Mouse (Mus musculus) testis, postnatal 10 days (tissue): ENCODE results near the gene Homez.
A peak's percentile ranks its signal among the peaks of the same experiment; 100 is the strongest.

Source experiments
- DNase-seq: peaks from one replicate; pipeline ENCODE4 v3.0.0; 2021; ENCODE audit warnings: low spot score

Gene Homez

GRCm38 (mm10) chr14:54870861-54871260 is at the start of gene Homez:
Gene Homez, minus strand, starts transcription at chr14:54870961.
- DNase-seq = no peak

DNA sequence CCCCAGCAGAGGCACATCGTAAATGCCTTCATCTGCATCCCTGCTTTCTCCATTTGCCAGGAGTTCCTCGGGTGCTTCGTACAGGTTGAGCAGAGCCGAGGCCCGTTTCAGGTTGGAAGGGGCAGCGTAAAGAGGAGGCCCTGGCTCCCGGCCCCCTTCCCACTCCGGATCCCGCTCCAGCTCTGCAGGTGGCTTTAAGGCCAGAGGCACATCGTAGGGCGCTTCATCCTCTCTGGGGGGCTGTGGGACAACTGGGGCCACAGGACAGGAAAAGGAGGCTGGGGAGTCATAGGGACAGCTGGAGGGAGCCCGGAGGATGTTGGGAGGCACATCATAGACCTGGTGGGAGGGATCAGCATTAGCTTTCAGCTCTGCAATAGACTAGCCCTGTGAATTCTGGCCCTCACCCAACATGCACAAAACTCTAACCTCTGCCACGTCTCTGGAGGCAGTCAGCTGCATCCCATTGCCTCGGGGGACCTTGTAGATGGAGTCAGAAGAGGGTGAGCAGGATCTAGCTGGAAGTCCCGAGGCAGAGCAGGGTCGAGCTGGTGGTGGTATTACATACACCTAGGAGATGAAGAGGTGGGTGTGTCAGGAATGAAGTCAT is 49.4 kb upstream of the Homez start:
- no peak for DNase-seq

DNA sequence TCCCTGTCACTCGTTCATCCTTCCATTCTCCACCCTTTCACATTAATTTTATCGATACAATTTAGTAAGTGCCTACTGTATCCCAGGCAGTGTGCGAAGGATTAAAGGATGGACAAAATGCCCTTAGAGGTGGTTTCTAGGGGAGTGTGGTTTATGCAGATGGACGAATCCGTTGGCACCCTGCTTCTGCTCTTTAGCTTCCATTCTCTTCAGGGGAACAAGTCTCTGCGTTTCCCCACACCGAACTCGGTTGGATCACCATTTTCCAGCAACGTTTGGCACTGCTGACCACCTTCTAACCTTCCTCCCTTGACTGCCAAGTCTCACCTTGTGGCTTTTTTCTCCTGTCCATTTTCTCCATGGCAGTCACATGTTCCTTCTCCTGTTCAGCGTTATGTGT is 42.6 kb upstream of the Homez start:
- no peak for DNase-seq

- peak; percentile 81 for DNase-seq
Measured at GRCm38 (mm10) chr14:54912886-54913285, 42.1 kb upstream of the Homez start, which contains the start of gene Slc22a17. Gene Slc22a17, minus strand, starts transcription at chr14:54913132.

GRCm38 (mm10) chr14:54912109-54912850 is 41.5 kb upstream of the Homez start:
- peak; percentile 68 for DNase-seq

DNA sequence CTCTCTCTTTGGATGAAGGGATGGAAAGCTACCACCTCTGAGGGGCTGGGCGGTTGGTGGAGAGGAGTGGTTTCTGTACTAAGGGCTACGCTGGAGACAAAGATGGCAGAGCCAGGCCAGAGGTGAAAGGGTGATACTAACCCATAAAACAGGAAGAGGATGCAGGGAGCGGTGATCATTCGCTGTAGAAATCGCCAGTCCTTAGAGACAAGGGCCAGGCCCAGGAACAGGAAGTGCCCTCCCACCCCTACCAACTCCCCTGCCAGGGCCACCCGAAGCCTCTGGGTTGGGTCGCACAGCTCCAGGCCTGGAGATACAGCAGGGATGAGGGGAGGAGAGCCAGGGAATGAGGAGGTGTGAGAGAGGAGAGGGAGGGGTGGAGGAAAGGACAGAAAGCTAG is 37.9 kb upstream of the Homez start:
- DNase-seq = no peak

DNA sequence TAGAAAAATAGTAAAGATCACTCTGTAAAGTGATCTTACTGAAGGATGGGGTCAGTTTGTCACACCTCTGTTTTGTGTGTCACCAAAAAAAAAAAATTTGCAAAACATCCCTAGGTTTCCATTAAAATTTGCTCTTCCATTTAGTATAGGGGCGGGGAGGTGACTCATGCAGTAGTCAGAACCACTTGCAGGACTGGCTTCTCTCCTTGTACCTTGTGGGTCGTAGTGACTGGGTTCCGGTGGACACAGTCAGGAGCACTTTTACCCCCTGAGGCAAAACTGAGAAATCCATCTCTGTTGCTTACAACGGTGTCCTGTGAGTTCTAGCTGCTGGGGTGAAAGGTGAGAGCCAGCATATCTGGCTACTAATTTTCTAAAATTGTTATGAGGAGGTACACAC is 32.9 kb upstream of the Homez start:
- DNase-seq = no peak

GRCm38 (mm10) chr14:54900383-54900782 is 29.6 kb upstream of the Homez start:
- peak; percentile 70 for DNase-seq

GRCm38 (mm10) chr14:54897445-54897844 is 26.7 kb upstream of the Homez start:
- peak; percentile 71 for DNase-seq

DNA sequence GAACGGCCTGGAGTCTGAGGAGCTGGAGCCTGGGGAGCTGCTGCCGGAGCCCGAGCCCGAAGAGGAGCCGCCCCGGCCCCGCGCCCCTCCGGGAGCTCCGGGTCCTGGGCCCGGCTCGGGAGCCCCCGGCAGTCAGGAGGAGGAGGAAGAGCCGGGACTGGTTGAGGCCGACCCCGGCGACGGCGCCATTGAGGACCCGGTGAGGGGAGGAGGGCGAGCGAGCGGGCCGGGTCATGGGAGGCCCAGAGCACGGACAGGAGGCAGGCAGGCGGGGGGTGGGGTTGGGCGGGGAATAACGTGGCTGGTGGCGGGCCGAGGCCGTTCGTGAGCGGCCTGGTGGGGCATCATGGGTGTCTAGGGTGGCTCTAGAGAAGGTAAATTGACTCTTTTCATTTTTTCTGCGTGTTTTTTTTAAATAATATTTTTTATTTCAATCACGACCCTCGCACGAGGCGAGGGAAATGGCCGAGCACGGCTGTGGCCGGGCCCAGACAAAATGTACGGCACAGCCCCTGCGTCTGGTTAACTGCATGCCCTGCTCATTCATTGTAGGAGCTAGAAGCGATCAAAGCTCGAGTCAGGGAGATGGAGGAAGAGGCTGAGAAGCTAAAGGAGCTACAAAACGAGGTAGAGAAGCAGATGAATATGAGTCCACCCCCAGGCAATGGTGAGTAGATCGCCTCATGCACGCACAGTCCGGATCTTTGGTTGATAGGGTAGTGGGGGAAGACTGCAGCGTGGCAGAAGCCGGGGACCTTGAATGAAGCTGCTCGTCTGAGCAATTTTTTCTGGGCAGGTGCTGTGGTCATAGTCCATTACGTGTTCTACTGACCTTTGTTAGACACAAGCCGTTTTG is 23.8 kb upstream of the Homez start:
- DNase-seq = peak; percentile 82

- peak; percentile 94 for DNase-seq
Measured at GRCm38 (mm10) chr14:54893651-54894181, 23.0 kb upstream of the Homez start.

GRCm38 (mm10) chr14:54892200-54892599 is 21.4 kb upstream of the Homez start, which contains the start of gene Pabpn1:
Gene Pabpn1, plus strand, starts transcription at chr14:54892500.
- no peak for DNase-seq

DNA sequence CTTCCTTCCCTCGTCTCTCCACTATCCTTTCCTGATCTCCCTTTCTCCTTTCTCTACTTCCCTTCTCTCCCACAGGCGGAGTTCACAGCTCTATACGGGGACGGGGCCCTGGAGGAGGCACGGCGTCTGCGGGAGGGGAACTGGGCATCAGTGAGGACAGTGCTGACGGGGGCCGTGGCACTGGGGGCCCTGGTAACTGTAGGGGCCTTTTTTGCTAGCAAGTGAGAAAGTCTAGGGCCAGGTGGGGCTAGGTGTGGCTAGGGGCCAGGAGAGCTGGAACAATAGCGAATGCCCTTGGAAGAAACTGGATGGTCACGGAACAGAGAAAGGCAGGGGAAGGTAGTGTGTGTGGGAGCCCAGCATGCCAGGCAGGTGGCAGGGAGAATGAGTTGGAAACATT is 14.5 kb upstream of the Homez start:
- peak; percentile 63 for DNase-seq

GRCm38 (mm10) chr14:54884022-54884712 is 13.4 kb upstream of the Homez start:
- no peak for DNase-seq

- peak; percentile 95 for DNase-seq
Measured at GRCm38 (mm10) chr14:54883154-54884021, 12.6 kb upstream of the Homez start, which contains the start of the genes Bcl2l2 and Gm20521. Gene Bcl2l2, plus strand, starts transcription at chr14:54883377. Gene Gm20521, plus strand, starts transcription at chr14:54883441.

GRCm38 (mm10) chr14:54877048-54877715 is 6.4 kb upstream of the Homez start, which contains the start of gene Ppp1r3e:
Gene Ppp1r3e, minus strand, starts transcription at chr14:54877550.
- peak; percentile 82 for DNase-seq

DNA sequence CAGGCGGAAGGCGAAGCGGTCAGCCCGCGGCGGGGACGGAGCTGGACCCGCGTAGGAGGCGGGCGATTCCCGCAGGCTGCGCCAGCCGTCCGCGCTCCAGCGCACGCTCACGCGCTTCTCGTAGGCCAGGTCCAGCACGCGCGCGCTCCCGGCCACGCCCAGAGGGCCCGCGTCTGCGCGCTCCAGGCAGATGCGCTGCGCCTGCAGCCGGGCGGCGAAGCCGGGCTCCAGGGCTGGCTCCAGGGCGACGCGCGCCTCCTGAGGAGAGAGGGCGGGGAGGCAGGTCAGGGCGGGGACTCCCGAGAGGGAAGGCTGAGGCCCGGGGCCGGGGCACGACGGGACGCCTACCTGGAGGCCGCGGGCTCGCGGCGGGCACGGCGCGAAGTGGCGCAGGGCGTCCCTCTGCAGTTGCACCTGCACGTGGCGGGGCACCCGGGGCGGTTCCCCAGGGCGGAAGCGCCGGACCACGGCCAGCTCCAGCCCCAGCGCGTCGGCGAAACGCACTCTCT is 5.8 kb upstream of the Homez start:
- peak; percentile 94 for DNase-seq

DNA sequence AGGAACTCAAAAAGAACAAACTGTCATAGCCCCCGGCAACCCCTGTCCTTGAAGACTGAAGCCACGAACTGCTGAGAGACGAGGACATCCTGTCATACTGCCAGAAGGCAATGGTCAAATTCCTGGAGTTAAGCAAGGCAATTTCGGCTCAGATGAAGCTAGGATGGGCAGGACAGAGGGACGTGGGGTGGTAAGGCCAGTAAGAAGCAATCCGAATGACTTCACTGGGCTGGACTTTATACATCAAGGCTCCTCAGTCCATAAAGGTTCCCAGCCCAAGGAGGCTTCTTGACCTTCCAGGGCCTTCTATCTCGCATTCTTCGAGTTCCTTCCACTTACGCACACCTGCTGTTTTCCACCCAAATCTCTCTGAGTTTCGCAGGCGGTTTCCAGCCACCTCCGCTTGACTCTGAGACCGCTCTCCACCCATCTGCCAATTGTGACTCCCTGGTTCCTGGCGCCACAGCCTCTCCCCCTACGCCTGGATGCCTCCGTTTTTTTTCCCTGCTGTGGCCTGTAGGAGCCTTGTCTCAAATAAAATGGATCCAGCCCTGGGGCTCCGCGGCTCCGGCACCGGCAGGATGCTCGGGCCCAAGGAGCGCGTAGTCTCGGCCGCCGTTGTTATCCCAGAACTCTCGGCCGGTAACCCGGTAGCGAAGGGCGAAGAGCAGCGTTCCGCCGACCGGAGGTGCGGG is 5.2 kb upstream of the Homez start:
- DNase-seq = no peak

GRCm38 (mm10) chr14:54874165-54874564 is 3.4 kb upstream of the Homez start:
- no peak for DNase-seq
